Mouse (Mus musculus) natural killer cell, adult 2 months (primary cell): Measurements from ENCODE around the gene Plcd1.

Experiments
- DNase-seq, 2 experiments: peaks; one replicate each; pipeline ENCODE4 v3.0.0; 2022; ENCODE audit warnings: low spot score in 2 of 2

The Plcd1 gene

DNA sequence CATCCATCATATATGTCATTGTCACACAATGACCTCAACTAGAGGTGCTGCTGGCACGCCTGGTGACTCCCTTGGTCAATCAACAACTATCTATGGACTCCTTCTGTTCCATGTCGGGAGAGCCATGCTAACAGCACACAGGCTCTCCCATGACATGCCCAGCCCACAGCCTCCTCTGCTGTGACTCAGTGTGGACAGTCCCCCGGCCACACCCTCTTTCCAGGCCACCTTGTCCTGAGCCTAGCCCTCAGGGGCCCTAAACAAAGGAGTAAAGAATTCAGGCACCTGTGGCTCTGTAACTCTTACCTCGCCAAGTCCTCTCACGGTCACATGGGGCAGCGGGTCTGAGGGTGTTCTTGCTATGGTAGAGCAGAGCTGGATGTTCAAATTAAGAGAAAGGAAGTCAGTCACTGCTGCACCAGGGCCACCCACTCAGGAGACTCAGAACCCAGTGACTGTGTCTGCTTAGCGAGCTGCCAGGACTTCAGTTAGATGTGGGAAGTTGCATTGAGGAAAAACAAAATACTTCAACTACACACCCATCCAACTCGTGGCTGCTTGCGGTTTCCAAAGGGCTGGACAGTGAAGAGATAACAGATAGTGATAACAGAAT lies 39.2 kb downstream of the Plcd1 start:
- DNase-seq: no peak

DNA sequence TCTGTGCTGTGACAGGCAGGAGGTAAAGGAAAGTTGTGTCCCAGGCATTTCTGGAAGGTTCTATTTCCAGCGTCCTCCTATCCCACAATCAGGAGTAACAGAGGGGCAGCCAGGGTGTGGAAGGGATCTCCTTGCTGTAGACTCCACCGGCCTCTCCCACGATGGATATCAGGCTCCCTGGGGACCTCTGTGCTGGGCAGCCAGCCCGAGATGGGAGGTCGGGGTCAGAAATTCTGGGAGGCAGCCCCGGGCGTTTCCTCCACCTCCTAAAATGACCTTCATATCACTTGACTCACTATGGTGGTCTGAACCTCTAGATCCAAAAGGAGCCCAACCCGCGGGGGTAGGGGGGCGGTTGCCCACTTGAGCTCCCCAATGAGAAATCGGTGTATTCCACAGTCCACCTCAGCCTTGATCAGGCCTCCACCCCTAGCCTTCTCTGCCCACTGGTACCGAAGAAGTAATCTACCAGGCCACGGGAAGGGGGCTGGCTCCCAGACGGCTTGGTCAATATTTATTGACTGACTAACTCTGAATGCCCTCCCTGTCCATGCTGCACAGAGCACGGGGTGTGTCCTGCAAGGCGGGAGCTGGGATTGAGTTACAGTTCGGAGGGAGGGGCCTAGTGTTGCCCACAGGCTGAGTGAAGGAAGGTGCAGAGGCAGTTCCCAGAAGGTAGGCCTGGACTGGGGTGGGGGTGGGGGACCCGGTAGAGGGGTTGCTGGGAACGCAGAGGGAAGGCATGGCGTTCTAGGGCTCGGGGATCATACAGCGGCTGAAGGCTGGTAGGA lies 41.0 kb downstream of the Plcd1 start, which contains the start of gene Vill:
Gene Vill, plus strand, starts transcription at position 625 of the 791 bp plus-strand sequence.
- no peak for DNase-seq

DNA sequence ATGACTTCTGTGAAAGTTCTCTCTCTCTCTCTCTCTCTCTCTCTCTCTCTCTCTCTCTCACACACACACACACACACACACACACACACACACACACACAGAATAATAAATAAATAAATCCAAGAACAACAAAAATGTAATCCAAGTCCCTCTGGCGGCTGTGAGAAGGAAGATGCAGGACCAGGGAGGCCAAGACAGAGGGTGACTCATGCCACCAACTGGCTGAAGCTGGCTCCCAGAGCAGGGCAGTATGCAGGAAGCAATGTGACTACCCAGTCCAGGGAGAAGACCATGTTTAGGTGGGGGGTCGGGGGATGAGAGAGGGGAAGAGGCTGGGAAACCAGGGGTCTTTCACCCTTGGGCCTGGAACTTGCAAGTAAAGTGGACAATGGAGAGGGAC lies 42.1 kb downstream of the Plcd1 start:
- DNase-seq: no peak

DNA sequence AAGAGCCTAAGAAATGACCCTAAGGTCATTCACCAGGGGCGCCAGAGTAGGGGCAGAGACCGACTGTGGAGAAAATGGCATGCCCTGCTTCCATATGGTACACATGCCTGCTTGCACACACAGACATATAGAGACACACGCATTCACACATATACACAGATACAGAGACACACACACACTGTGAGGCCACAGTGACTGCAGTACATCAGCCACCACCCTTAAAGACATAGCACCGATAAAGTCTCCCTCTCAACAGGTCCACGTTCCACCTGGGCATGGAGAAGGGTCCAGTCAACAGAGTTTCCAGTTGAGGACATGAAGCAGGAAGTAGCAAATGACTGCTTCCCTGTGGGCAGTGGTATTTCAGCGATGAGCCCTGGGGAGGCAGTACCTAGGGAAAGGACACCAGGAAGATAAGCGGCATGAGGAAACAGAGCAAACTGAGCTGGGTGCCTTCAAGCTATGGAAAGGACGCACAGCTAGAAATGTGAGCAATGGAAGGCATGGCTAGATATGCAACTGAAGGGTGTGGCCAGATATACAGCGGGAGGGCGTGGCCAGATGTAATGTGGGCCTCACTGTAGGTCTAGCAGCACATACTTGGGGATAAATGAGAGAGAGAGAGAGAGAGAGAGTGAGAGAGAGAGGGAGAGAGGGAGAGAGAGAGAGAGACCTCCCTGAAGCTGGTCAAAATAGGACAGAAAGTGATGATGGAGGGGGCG lies 45.0 kb downstream of the Plcd1 start:
- DNase-seq: no peak

DNA sequence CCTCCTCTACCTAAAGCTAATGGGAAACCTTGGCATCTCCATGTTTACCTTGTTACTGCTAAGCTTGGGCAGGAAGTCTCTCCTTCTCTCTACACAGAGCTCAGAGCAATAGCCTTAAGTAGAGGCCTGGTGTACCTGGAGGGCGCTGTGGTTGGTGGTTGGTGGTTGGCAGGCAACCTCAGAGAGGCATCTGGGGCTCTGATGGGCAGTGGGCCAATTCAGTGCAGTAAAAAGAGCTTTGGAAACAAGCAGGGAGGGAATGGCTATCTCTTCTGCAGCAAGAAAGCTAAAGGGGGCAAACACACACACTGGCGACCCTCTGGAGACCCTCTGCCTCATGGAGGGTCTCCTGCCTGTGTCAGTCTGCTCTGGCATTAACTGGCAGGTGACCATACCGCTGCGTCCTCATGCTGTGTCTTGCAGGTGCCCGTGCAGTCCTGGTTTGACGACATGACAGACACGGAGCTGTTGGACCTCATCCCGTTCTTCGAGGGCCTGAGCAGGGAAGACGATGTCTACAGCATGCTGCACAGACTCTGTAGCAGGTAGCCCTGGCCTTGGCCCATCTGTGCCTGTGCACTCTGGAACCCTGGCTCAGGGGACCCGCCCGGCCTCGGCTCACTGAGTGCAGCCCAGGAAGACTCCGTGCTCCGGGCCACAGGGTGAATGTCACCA lies 53.1 kb downstream of the Plcd1 start:
- no peak for DNase-seq

DNA sequence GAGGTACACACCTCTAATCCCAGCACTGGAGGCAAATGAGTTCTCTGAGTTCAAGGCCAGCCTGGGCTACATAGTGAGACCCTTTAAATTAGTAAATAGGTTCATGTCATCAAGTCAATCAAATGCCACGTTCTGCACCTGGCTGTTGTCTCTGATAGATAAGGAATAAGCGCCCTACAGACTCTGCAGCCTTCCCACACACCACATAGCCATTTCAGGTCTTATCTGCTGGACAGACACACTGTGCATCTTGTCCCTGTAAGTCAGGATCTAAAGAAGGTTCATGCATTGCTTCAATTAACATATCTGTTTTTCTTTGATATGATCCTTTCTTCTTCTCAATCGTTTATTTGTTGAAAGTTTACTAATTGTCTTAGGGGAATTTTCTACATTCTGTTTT lies 54.7 kb downstream of the Plcd1 start:
- no peak for DNase-seq

DNA sequence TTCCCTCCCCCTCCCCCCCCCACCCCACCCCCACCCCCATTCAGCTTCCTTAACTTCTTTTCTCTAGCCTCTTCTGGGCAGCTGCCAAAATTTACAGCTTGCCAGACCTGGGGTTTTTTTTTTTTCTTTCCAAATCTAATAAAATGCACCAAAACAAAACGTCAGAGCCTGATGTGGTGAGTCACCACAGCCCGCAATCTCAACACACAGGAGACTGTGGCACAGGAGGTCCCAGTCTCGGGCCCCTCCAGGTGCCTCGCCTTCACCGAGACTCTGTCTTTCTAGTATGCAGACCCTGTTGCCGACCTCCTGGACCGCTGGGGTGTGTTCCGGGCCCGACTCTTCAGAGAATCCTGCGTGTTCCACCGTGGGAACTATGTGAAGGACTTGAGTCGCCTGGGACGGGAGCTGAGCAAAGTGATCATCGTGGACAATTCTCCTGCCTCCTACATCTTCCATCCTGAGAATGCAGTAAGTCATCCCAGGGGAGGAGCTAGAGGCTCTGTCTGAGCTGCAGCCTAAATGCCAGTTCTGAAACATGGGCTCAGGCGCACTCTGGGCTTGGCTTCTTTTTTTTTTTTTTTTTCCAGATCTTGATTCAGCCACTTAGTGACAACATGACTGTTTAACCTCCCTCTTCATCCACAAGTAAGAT lies 56.1 kb downstream of the Plcd1 start:
- DNase-seq: no peak

DNA sequence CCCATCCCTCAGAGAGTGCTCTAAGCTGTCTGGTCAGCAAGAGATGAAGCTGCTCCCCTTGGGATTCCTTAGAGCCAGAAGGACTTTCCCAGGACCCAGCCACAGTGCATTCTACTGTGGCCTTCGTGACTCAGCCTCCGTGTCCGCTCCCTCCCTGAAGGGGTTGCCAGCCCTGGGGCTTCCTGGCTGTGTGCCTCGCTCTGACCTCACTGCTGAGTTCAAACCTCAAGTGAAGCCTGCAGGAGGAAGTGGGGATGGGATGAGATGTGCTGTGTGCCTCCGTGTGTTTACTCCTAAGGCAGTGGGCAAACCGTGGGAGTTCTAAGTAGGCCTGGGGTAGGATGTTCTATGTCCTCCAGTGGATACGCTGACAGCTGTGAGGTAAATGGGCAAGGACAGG lies 57.5 kb downstream of the Plcd1 start:
- no peak for DNase-seq

DNA sequence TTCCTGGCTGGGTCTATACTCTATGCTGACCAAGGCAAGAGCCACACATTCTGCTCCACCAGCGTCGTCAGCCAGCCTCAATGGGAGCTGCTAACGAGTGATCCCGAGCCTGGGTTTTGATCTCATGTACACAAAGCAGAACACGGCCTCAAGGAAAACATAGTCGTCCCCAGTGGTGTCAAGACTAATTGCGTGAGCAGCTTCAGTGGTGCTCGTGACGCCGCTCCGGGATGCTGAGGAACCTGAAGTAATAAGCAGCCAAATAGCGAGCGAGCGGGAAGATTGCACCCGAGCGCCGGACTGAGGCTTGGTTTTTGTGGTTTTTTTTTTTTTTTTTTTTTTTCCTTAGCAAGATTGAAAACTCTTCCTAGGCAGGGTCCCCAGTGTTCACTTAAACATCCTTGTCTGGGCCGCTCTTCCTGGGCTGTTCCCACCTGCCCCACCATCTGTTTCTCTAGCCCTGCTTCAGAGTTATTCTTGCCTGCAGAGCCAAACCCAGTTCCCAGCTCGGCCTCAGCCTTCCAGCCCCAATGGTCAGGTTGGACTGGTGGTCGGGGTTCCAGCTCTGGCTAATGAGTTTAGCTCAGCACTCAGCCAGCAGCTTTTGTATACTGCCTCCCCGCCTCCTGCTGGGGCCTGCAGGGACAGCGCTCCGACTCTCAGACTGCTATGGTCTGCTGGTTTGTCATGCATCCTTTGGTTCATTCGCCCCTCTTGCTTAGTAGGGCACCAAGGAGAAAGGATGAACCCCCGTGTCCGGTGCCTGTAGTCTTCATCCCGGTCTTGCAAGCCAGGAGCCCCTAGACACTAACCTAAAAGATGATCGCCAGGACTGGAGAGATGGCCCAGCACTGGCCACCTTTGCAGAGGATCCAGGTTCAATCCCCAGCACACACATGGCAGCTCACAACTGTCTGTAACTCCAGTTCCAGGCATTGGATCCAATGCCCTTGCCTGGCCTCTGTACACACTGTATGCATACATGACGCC lies 58.3 kb downstream of the Plcd1 start:
- DNase-seq: no peak

DNA sequence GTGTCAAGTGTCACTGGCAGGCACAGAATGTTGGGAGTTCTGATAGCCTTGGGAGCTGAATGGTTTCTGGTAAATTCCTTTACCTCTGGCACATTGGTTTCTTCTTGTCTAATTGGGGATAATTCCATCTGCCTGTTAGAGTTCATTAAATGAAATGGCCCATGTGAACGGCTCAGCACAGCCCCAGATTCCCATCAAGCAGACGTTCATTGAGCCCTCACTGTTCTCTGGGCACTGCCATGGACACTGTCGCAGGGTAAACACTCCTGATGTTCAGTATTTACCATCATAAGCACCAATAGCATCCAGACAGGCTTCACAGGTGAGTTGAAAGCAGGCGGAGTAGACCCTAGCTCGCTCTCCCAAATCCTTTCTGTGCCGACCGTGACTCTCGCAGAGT lies 59.2 kb downstream of the Plcd1 start:
- no peak for DNase-seq

DNA sequence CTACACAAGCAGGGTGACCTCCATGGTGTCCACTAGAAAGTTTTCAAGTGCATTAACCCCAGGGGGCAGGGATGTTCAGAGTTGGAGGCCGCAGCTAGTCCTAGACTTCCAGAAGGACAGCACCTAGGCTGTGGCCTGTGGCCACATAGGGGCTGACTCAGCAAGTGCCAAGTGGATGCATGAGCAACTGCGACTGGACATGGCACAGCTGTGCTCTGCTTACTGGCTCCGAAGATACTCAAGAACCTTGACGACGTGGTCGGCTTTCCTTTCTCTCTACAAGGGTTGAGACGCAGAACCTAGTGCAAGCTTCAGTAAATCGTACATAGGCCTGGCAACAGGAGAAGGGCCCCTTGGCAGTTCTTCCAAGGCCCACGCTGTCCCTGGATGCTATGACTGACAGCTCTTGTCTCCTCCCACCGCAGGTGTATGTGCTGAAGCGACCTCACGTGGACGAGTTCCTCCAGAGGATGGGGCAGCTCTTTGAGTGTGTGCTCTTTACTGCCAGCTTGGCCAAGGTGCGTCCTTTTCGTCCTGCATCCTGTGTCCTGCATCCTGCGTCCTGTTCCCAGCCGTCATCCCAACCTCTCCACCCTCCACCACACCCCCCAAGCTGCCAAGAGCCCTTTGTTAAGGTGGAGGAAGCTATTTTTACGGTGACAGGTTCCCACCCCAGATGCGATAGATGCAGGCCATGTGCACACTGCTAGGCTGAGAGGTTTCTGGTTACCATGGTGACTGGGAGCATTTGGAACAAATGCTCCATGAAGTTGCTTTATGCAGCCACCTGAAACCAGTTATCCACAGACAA lies 60.0 kb downstream of the Plcd1 start:
- DNase-seq: no peak

DNA sequence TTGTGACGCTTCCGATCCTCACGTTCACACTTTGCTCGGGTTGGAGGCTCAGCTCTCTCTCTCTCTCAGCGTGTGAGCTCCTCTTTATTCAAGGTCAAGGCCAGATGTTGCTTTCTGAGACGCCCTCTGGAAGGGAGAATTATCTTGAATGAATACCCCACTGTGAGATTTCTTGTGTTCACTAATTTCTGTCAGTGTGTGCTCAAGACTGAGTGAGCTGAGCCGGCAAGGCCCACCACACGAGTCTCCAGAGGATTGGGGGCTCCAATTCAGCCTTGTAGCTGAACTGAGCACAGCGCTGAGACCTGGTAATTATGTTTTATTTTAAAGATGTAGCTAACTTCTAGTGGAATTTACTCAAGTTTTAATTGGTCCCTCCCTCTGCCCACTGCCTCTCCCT lies 60.8 kb downstream of the Plcd1 start:
- no peak for DNase-seq

DNA sequence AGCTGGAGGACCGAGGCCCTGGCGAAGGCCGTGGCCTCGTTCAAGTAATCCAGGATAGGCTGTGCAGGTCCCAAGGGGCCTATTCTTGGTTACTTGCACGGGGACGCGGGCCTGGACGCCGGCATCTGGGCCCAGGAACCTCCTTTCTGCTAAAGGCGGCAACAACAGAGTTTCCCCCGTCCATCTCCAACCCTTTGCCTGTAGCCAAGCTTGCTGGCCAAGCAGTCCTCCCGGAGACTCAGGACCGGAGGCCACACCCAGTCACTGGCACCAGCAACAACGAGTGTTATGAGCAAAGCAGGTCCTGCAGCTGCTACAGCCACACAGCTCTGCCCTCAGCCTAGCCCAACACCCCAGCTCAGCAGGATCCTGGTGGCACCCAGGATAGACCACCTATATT lies 61.5 kb downstream of the Plcd1 start:
- DNase-seq: no peak

DNA sequence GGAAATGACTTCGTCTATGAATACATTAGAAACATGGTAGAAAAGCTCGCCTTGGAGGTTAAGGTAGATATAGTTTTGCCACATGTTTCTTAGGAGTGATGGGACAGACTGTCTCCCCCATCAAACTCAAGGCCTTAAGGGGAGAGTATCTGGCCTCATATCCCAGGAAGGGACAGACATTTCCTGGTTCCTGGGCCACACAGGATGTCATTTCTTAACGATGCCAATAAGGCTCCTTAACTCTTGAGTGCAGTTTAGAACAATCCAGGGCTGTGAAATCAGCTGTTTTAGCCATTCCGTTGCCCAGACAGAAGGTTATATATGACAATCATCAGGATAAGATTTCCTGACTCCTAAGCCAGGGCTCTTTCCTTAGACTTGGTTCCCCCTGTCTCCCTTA lies 62.3 kb downstream of the Plcd1 start:
- DNase-seq: no peak

DNA sequence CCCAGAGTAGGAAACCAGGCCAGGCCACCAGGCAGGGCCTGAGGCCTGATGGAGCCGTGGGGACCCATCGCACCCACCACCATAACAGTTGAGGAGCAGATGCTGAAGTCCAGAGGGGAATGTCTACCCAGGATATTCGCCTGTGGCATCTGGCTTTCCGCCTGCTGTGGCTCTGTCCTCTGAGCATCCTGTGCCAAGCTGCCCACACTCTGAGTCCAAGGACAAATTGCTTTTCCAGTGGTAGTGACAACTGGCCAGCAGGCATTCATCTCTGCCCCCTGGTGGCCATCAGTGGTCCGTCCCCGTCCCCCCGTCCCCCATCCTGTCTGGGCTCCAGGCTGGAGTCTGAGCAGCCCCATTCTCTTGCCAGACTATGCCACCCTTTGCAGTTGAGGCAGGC lies 63.7 kb downstream of the Plcd1 start:
- DNase-seq: no peak

DNA sequence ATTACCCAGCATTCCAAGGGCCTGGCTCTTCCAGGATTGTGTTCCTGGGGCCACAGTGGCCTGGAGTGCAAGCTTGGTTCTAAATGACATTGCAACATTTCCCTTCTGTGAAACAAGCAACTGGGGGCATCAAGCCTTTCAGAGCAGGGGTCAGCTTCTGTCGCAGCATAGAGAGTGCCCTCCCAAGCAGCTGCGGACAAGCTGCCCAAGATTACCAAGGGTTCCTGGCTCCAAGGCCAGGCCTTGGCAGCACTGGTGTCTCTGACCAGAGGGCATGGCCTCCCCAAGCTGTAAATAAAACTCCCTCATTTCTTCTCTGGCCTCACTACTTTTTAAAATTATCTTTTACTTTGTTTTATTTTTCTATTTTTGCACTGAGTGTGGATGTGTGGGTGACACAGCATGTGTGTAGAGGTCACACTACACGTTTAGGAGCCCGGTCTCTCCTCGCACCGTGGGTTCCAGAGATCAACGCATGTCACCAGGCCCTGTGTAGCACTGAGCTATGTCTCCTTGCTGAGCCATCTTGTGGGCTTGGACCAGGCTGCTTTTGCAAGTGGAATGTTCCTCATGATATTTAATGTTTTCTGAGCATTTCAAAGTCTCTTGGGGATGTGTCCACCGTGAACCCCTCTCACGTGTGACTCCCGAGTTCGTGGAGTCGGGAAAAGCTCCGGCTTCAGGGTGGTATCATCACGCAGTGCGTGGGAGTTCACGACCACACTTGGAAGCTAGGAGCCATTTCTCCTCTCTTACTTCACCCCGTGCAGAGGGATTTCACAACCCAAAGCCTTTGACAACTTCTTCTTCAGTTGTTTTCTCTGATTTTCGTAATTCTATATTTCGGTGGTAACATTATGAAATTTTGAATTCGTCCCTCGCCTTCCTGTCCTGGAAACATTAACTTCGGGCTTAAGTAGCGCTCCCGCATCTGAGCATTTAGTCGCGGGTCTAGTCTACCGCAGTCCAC lies 64.8 kb downstream of the Plcd1 start:
- no peak for DNase-seq

DNA sequence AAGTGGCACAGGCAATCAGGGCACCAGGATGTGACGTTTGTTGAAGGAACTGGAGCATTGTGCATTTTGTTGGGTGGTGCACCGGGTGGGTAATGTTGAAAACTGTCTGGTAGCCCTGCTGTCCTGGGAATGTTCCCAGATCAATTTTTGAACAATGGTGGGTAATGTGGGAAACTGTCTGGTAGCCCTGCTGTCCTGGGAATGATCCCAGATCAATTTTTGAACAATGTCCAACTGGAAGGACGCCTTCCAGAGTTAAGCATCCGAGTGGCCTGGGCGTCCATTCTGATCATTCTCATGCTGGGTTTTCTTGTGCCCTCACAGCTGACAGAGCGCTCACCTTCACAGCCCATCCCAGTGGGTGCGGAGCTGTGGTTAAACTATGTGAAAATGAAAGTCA lies 66.0 kb downstream of the Plcd1 start:
- no peak for DNase-seq

DNA sequence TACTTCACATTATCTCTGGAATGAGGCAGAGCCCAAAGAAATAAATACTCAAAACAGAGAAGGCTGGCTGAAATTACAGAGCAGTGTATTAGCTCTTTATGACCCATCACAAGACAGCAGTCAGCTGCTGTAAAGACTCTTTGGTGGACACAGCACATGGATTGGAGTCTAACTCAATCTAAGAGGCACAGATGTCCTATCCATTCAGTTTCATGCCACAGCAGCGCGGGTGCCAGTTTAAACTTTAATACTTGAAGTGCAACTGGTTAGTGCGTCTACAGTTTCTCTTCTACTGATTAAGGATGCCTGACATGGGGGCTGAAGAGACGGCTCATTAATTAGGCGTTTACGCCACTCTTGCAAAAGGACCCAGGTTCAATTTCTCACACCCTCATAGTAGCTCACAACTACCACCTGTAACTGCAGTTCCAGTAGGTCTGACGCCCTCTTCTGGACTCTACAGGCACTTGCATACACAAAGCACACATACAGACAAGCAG lies 67.4 kb downstream of the Plcd1 start:
- DNase-seq: no peak
